Mouse (Mus musculus) small intestine, adult 2 months (tissue): ENCODE results near the gene Cfh. TPM values are rescaled to one million over a fixed set of nuclear protein-coding genes. Genes with fewer than 3 reads are reported as not detected.
"Not testable (repeated sequence)": the region's sequence is repeated elsewhere in the genome, so short reads cannot be mapped to it uniquely, and the experiment has no call there.

ENCODE experiments used
- H3K27ac ChIP-seq: fragments of 200-500 bp; 2 replicates; pipeline ENCODE4 v1.5.1; 2012; ENCODE audit warnings: low read depth, low read length, control low read depth, inconsistent platforms; ENCODE audit not compliant: insufficient read depth
- H3K27me3 ChIP-seq: fragments of 200-500 bp; 2 replicates; pipeline ENCODE4 v1.6.1; 2012; ENCODE audit warnings: mild to moderate bottlenecking, moderate library complexity, low read length, inconsistent platforms; ENCODE audit not compliant: control insufficient read depth, insufficient read depth
- H3K36me3 ChIP-seq: fragments of 200-500 bp; 2 replicates; pipeline ENCODE4 v1.6.1; 2012; ENCODE audit warnings: mild to moderate bottlenecking, low read length, control low read depth, inconsistent platforms; ENCODE audit not compliant: control insufficient read depth, insufficient read depth
- H3K4me1 ChIP-seq: fragments of 200-500 bp; 2 replicates; pipeline ENCODE4 v1.6.1; 2012; ENCODE audit warnings: low read length, inconsistent platforms, mixed read lengths; ENCODE audit not compliant: control insufficient read depth, insufficient read depth, insufficient read length
- H3K4me3 ChIP-seq: fragments of 200-500 bp; 2 replicates; pipeline ENCODE4 v1.5.1; 2012; ENCODE audit warnings: low read depth, mild to moderate bottlenecking, control low read depth, inconsistent platforms, low read length, moderate library complexity
- CTCF ChIP-seq: fragments of 200-500 bp; IDR thresholded peaks from 2 replicates; pipeline ENCODE4 v1.5.1; 2012; ENCODE audit warnings: low read depth, mild to moderate bottlenecking, control low read depth, inconsistent platforms, low read length, moderate library complexity, mixed read lengths; ENCODE audit not compliant: insufficient replicate concordance, insufficient read length; ENCODE audit errors: extremely low read depth
- POLR2A ChIP-seq: fragments of 200-500 bp; IDR thresholded peaks from 2 replicates; pipeline ENCODE4 v1.6.1; 2012; ENCODE audit warnings: low read depth, mild to moderate bottlenecking, control low read depth, inconsistent platforms, low read length, moderate library complexity
- WGBS: fragments of 180-500 bp; shearing (Covaris S2); methylation state at CpG from one replicate; pipeline ENCODE4 v1.1.7; 2018; 5-methylcytosine and 5-hydroxymethylcytosine counted together
- polyA plus RNA-seq: library from polyadenylated mRNA; depleted of rRNA; stranded (reverse); fragments of >200 nt; gene quantifications from 2 replicates; pipeline ENCODE4 v1.2.3, GENCODE M21; 2012; rRNA removed

Cfh gene
- 0.18 and 0.28 TPM in 2 replicates for polyA plus RNA-seq

DNA sequence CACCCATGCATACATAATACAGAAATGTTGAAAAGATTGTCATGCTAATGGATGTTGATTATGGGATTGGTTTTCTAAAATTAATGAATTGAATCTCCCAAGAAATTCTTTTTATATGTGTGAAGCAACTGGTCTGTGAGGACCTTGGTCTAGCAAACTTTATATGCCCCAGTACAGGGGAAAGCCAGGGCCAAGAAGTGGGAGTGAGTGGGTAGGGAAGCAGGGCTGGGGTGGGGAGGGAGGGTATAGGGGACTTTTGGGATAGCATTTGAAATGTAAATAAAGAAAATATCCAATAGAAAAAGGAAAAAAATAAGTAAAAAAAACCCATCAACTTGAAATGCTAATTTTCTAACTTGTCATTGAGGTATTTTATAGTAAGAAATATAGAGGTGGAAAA is at the start of gene Cfh:
Gene Cfh (minus strand): TSS at position 101 of the 400 bp plus-strand sequence.
- not testable (repeated sequence) for H3K27me3 ChIP-seq, H3K27ac ChIP-seq, H3K4me3 ChIP-seq

DNA sequence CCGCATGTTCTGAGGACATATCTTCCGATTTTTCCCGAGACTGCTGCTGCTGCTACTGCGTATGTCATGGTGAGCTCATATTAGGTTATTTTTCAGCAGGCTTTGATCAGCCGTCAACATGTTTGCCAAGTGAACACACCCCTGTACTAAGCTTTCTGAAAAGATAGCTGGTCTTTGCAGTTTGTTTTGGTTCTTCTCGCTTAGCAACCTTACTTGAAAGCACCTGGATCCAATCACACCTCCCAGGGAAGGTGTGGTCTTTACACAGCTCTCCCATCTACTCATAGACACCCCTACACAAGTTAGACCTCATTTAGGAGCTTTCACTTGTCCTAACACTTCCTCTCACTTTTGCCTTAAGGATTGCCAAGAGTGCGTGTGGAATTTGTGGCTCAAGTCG is 43.1 kb upstream of the Cfh start:
- no peak overlapping the region for H3K27ac ChIP-seq
- no peak overlapping the region for H3K4me3 ChIP-seq
- 25% methylated on average over 8 of the region's 8 CpGs for WGBS
- H3K36me3 ChIP-seq: no peaks in the 10 kb centered on the region
- TF ChIP-seq POLR2A (no peak), CTCF (no peak)
- H3K27me3 ChIP-seq: no peaks in the 10 kb centered on the region
- H3K4me1 ChIP-seq: no peaks in the 10 kb centered on the region

More for the DNA sequence above, at the start of gene Cfh:
- H3K36me3 ChIP-seq, H3K4me1 ChIP-seq: not testable (repeated sequence)

- 64% methylated on average over 3 of the region's 3 CpGs for WGBS
These were observed 41.7 kb upstream of the Cfh start for GRCm38 (mm10) chr1:140225221-140225620.

DNA sequence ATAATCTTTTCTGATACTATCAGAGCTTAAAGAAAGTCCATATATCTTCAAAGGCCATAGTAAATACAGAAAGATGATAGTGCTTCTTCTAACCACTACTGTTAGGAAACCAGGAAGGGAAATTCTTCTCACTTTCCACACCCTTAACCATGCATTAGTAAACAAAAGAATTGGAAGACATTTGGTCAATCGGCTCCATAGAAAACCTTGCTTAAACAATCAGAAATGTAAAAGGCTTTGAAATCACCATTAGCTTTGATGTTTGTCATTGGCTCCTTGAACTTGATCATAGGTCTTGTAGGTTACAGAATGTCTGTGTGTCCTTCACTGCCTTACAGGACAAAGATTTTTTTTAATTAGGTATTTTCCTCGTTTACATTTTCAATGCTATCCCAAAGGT is 21.8 kb upstream of the Cfh start:
- Histone ChIP-seq H3K4me3 (no peak overlapping the region), H3K27me3 (no peaks in the 10 kb centered on the region), H3K4me1 (no peaks in the 10 kb centered on the region), H3K27ac (no peak overlapping the region), H3K36me3 (no peaks in the 10 kb centered on the region)
- WGBS: 55% methylated on average over 2 of the region's 2 CpGs
- TF ChIP-seq POLR2A: no peak
- no peak for TF ChIP-seq CTCF

More at GRCm38 (mm10) chr1:140225221-140225620, 41.7 kb upstream of the Cfh start:
- no peaks in the 10 kb centered on the region for H3K4me1 ChIP-seq
- no peak overlapping the region for H3K4me3 ChIP-seq
- no peak overlapping the region for H3K27ac ChIP-seq
- no peaks in the 10 kb centered on the region for H3K36me3 ChIP-seq
- TF ChIP-seq POLR2A: no peak
- no peak for TF ChIP-seq CTCF
- no peaks in the 10 kb centered on the region for H3K27me3 ChIP-seq

- H3K4me3 ChIP-seq, H3K36me3 ChIP-seq, H3K27me3 ChIP-seq, H3K4me1 ChIP-seq, H3K27ac ChIP-seq: not testable (repeated sequence)
- 92% methylated on average over 2 of the region's 2 CpGs for WGBS
These were observed 4.9 kb upstream of the Cfh start for GRCm38 (mm10) chr1:140188500-140188899.

- H3K36me3 ChIP-seq: no peaks in the 10 kb centered on the region
- H3K27ac ChIP-seq: no peak overlapping the region
- no peaks in the 10 kb centered on the region for H3K27me3 ChIP-seq
- TF ChIP-seq CTCF: no peak
- TF ChIP-seq POLR2A: no peak
- WGBS: 19% methylated on average over 2 of the region's 2 CpGs
- no peak overlapping the region for H3K4me3 ChIP-seq
- H3K4me1 ChIP-seq: no peaks in the 10 kb centered on the region
These were observed 356 bp downstream of the Cfh start for GRCm38 (mm10) chr1:140183208-140183607.

GRCm38 (mm10) chr1:140180125-140180524 is 3.4 kb downstream of the Cfh start:
- Histone ChIP-seq H3K36me3 (no peaks in the 10 kb centered on the region), H3K4me1 (no peaks in the 10 kb centered on the region), H3K4me3 (no peak overlapping the region), H3K27me3 (no peaks in the 10 kb centered on the region), H3K27ac (no peak overlapping the region)
- WGBS: 47% methylated on average over 1 of the region's 1 CpGs
- no peak for TF ChIP-seq POLR2A
- TF ChIP-seq CTCF: no peak

DNA sequence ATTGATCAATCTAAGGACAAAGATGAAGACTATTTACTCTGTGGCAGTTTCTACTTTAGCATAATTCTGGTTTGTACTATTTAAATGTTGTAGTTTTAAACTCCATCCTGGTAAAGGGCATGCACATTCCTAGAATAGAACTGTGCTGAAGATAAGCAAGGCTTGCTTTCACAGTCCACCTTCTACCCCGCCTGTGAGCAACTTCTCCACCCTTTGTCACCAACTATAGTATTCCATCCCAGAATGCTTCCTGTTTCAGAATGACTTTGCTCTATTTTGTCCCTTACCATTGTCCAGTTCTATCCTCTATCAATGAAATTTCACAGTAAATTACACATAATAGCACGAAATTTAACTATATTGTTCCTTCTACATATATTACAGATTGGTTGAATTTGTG is 8.1 kb downstream of the Cfh start:
- H3K4me3 ChIP-seq: no peak overlapping the region
- no peaks in the 10 kb centered on the region for H3K4me1 ChIP-seq
- WGBS: 42% methylated on average over 2 of the region's 2 CpGs
- no peaks in the 10 kb centered on the region for H3K27me3 ChIP-seq
- no peak overlapping the region for H3K27ac ChIP-seq
- TF ChIP-seq POLR2A (no peak), CTCF (no peak)
- H3K36me3 ChIP-seq: no peaks in the 10 kb centered on the region
